Mouse (Mus musculus): Measurements from ENCODE around the gene Cdkl4.

DNA sequence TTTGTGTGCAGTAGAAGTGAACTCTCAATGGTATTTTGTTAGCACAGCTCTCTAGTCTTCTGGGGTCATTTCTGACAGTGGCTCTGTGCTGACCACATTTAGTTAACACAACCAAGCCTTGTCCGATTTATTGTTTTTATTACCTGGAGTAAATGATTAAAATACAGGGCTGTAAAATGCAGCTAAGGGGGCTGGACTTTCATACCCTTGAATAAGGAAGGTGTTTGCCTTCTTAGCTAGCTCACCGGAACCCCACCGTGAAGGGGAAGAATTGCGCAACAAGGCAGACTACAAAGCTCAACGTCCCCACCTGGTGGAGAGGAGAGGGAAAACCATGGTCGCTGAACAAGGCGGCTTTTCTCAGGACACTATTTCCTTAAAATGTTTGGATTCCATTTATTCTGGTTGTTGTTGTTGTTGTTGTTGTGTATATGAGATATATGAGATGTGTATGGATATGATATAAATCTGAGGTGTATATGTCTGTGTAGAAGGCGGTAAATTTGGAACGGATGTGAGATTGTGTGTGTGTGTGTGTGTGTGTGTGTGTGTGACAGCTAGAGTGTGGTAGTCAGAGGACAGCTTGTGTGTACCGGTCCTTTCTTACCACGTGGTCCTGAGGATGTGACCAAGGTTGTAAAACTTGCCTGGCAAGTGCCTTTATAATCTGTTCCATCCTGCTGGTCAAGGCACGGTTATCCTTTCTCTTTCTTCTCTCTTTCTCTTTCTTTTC lies 16.8 kb downstream of the Cdkl4 start:
- peak; percentile 97 for TF ChIP-seq CTCF (IDR thresholded peaks at IDR 0.05; ENCODE audit: insufficient read depth, low read length)
- no peak for TF ChIP-seq POLR2A (IDR thresholded peaks at IDR 0.05; ENCODE audit: borderline replicate concordance, extremely low read depth, low read depth, low read length)
